Mouse (Mus musculus): ENCODE measurements around the gene Rbm20.

The Rbm20 gene

GRCm38 (mm10) chr19:53754421-53754830 is 77.3 kb downstream of the Rbm20 start:
- DNase-seq (ENCODE audit: low spot score in 2 of 2), result no peak

DNA sequence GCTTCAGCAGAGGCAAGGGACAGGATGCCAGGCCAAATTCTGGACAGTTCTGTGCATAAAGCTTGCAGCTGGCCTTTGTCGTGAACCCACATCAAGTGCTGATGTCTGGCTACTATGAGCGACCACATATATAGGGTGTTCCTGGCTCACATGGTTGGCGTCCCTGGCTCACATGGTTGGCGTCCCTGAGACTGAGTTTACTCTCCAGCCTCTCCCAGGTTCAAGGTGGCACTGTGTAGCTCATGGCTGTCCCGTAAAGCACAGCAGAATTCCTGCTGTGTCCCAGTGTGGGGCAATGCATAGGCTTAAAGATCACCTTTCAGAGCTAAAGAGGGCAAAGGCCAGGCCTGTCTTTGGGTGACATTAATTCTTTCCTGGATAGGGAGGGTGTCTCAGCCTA is 78.2 kb downstream of the Rbm20 start:
- no peak for DNase-seq (ENCODE audit: low spot score in 2 of 2)

GRCm38 (mm10) chr19:53757432-53758109 is 80.5 kb downstream of the Rbm20 start:
- DNase-seq (ENCODE audit: low spot score in 2 of 2), result peak in 1 of 2 experiments; percentile 50

DNA sequence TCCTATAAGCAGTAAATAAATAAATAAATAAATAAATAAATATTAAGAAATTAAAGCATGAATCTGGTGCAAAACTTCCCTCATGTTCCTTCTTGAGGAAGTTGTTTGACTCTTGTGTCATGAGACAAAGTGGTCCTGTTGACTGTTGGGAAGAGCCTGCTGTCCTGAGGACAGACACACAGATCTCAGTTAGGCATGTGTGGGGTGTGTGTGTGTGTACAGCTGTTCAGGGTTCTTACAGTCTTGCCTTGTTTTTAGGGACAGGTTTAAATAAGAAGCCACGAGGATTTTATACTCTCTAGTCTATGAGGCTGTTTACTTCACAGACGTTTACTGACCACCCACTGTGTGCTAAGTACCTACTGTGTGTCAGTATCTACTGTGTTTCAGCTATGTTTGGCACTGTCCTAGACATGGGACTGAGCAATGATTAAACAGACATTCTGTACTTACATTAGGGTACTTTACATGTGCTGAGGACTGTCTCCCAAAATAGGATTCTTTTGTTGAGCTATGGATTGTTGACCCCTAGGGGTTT is 81.8 kb downstream of the Rbm20 start:
- DNase-seq (ENCODE audit: low spot score in 2 of 2), result no peak

DNA sequence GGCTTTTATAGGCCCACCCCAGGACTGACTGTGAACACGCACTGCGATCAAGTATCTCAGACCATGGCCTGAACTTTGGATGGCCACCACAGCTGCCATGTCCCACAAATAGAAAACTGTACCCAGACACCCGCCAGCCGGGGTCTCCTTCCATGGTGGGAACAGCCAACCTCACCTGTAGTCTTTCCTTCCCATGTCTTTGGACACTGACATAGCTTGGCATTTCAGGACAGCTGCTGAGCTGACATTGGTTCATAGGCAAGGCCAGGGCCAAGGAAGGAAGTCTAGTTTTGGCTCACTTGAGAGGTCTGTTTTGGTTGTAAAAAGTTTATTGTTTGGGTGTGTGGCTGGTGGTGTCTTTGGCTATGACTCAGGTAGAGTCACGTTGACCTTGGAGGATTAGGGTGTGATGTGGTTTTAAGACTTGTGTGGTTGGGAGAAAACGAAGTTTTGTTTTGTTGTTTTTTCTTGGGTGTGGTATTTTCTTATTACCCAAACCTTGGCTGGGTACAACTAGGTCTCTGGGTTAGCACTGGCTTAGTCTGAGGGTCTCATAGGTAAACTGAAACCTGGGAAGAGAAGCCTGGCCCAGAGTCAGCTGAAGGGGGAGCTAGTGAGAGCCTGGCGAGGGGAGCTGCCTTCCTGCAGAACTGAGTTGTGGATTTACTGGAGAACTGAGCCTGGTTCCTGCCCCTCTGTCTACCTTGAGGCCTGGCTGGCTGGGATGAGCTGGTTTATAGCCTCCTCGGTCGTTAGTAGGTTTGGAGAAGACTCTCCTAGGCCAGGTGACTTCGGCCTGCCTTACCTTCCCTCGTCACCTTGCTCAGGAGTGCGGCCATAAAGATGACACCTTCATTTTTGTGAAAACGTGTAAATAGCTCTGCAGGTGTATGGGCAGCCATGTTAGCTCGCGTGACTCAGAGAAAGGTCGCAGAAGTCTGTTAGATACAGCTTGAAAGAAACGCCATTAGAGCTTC is 83.3 kb downstream of the Rbm20 start:
- no peak for DNase-seq (ENCODE audit: low spot score in 2 of 2)

DNA sequence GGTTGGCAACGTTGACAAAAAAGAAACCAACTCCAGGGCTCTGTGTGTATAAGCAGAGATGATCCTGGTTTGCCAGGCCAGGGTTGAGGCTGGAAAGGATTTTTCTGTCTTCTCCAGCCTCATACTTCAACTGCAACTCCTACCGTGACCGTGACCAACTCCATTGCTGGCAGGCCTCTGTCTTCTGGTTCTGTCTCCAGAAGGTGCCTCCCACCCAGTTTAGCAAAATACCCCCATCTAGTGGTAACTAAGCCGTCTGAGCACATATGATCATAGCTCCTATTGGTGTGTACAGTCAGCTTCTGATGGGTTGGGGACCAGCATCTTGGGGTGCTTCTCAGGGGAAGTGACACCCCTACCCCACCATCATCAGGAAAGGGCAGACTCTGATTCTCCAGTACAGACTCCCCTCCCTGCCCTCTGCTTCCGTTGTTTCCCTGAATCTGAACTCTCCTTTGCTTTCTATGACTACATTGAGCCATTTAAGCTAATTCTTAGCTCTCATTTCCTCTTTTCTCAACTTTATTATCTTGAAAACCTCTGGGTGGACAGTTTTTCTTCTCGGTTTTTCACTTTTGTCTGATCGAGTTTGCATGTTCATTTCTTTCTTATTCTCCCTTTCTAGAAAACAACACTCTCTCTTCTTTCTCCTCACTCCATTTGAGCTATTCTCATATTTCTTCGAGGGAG is 85.8 kb downstream of the Rbm20 start:
- DNase-seq (ENCODE audit: low spot score in 2 of 2), result peak in 1 of 2 experiments; percentile 37

DNA sequence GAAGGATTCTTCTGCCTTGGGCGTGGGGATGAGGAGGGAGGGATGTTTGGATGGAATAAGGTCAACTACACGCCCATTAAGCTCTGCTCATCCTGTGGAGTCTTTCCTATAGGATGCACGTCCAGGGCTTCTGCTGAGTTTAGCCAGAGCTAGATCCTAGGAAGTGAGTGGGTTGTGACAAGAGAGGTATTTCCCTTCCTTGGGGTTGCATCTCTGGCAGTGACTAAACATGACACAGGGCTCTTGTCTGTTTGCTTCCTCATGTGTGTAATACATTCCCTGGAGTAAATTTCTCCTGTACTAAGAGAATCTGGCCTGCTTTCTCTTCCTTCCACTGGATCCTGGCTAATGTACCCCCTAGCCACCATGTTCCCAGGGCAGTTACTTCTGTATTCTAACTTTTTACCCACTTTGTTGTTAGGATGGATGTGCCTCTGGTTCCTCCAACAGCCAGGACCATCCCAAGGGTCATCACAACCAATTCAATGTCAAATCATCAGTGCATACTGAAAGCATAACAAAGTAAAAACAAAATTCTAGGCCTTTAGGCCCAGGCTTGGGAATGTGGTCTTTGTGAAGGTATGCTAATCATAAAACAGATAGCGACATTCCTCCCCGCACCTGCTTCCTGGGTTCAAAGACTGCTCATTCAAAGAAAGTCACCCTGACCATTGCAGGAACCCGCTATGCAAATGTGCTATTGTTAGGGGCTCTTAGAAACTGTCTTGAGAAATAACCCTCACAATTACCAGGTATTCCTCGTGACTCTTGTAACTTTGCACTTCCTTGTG is 87.8 kb downstream of the Rbm20 start:
- no peak for DNase-seq (ENCODE audit: low spot score in 2 of 2)

GRCm38 (mm10) chr19:53768478-53768877 is 91.4 kb downstream of the Rbm20 start:
- peak in 1 of 2 experiments; percentile 37 for DNase-seq (ENCODE audit: low spot score in 2 of 2)

DNA sequence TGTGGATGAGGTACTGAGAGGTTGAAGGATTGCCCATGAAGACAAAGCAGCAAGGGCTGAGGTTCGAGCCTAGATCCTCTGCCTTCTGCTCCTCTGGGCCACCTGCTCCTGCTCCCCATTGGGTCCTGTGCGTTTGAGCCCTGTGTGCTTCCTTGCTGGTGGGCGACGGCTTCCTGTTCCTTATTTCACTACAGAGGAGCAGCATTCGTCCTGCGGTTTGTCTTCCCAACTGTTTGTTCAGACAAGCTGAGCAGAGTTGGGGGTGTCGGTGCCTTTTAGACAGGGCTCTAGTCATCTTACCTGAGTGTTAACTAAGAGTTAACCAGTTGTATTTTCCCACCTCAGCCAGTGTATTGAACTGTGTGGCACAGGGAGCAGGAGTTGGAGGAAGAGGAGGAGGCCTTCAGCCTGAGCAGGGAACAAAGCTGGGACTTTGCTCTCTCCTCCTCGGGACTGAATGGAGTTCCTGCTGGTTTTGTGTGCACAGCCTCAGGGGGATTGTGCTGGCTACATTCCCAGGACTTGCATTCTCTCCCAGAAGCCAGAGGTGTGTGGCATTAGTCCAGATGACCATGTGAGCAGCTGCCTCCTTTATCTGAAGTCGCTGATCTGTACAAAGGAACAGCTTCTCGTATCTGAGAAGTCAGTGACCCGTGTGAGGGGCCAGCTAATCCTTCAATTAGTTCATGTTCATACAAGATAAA is 97.0 kb downstream of the Rbm20 start:
- DNase-seq (ENCODE audit: low spot score in 2 of 2), result peak in 1 of 2 experiments; percentile 12

GRCm38 (mm10) chr19:53774641-53775350 is 97.7 kb downstream of the Rbm20 start:
- DNase-seq (ENCODE audit: low spot score in 2 of 2), result no peak

DNA sequence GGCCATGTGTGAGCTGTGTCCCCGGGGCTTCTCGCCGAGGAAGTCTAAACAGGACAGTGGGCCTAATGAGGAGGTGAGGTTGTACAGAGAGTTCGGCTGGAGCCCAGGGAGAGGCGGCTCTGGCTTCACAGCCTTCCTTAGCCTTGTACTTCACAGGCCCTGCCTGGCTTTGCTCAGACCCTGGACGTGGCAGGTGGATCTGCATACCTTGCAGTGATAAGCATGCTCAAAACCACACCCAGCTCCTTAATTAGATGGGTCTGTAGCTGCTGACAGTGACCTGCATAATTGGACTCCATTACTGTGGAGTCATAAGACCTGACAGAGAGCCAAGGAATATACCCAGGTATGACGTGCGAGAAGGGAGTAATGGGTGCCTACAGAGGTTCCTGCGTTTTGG is 102.3 kb downstream of the Rbm20 start:
- no peak for DNase-seq (ENCODE audit: low spot score in 2 of 2)

DNA sequence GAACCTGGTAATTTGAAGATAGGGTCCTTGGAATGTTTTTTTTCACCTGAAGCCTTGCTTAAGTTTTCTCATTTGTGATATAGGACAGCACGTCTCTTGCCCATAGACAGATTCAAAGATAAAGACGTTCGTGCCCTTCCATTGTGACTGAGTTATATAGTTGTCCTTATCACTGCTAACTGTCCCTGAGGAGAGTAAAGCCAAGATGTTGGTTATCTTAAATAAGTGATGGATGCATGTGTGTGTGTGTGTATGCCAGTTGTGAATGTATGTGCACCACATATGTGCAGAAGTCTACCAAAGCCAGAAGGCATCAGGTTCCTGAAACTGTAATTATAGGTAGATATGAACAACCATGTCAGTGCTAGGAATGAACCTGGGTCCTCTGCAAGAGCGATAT is 102.7 kb downstream of the Rbm20 start:
- no peak for DNase-seq (ENCODE audit: low spot score in 2 of 2)

DNA sequence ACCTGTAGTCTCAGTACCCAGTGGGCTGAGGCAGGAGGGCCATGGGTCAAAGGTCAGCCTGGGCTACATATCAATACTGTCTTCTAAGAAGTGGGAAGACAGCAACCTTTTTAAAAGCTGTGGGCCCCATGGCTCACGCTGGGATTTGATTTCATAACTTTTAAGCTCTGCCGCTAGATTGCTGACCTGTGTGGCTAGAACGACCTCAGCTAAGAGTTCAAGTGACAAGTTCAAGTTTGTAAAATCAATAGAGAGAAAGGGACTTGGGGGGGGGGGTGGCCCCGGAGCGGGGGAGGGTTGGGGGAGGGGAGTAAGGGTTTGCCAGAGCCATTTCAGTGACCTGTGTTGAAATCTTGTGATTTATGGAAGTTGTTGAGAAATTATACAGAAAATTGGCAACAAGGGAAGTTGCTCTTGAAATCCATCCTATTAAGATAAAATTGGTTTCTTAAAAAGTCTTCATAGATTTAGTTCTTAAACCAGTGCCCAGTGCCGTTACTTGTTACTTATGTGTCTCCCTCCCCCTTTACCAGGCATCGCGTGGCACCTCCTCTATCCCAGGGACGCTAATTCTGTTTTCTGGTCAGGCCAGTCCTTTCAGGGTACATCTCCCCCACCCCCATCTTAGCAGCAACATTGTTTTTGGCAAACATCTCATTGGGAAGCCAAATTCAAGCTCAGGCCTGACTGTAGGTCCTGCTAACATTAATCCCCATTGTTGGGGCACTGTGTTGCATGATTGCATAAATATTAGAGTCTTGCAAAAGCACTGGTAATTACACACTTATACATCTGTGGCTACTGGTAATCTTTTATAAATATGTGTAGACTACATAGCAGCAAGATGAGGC is 103.9 kb downstream of the Rbm20 start:
- DNase-seq (ENCODE audit: low spot score in 2 of 2), result no peak

DNA sequence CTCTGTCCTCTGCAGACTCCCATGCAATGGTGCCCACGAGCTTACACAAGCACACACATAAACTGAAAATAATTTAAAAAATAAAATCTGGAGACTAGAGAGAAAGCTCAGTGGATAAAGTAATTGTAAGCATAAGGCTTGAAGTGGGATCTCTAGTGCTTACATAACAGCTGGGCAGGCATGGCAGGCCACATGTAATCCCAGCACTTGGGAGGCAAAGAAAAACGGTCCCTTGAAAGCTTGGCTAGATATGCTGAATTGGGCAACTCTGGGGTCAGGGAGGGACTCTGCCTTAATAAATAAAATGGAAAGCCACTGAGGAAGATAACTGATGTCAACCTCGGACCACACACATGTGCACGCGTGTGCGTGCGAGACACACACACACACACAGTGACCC is 104.7 kb downstream of the Rbm20 start:
- no peak for DNase-seq (ENCODE audit: low spot score in 2 of 2)

- no peak for DNase-seq (ENCODE audit: low spot score in 2 of 2)
Observed at GRCm38 (mm10) chr19:53785352-53785751, 108.2 kb downstream of the Rbm20 start.

DNA sequence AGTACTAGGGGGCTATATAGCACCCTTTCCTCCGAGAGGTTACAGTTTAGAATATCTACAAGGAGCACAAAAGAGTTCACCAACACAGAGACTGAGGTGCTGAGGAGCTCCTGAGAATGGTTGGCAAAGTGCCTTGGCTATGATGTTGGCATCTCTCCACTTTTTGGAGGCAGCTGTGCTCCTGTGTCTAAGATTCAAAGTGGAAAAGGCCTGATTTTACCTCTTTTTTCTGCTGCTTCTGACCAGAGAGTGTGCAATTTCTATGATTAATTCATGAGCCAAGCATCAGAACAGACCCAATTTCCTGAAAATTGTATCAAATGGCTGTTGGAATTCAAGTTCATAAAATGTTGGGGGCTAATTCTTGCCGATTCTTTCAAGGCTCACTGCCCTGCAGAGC is 109.1 kb downstream of the Rbm20 start:
- peak in 1 of 2 experiments; percentile 51 for DNase-seq (ENCODE audit: low spot score in 2 of 2)

DNA sequence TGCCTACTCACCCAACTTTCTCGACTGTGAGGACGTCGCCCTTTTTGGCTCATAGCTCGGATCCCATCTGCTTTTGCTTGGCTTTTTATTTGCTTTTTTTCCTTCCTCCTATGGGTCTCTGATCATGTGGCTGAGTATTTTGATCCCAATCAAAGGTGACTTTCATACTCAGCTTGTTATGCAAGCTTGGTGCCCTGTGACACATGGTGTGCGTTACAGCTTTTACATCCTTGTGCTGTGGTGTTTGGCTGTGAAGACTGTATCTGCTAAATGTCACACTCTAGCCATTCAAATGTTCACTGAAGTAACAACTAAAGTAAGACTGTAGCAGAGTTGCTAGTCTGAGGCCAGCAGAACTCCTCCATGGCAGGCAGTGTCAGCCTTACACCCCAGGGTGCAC is 109.7 kb downstream of the Rbm20 start:
- DNase-seq (ENCODE audit: low spot score in 2 of 2), result no peak

DNA sequence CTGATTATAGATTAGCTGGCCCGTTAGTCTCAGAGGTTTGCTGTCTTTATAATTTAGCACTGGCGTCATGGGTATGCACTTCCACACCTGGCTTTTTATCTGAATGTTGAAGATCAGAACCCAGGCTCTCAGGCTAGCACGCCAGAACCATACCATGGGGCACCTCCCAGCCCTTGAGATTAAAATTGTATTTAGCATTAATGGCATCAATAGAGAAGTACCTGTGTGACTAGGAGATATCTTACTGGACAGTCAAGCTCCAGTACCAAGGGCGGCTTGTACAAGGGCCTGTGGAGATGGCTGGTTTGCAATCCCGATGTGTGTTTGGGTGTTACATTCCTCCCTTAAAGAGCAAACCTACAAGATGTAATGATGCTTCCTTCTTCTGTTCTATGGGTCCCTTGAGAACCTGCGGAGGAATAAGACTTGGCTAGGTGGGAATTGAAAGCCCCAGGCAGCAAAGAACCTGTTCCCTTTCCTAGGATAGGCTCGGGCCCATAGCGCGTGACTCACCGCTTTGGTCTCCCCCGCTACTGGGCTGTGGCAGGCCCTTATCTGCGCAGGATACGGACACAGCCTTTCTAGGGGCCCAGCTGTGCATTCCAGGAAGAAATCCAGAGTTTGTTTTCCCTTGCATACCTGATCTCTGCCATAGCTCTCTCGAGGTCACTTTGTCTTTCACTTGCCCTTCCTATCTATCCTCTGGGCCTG is 111.7 kb downstream of the Rbm20 start:
- DNase-seq (ENCODE audit: low spot score in 2 of 2), result no peak

Data from right cerebral cortex, postnatal 10 days (tissue).